Mouse (Mus musculus) T-helper 17 cell (primary cell): ENCODE data around the gene Spaar.

Experiments used
- in situ Hi-C, 2 experiments: fragments of 300-600 bp; cut with MboI, MseI; formaldehyde crosslinking; loops; 1 replicate in 1 of 2; 2 replicates in 1 of 2; pipeline ENCODE4 v1.15.1; 2025; ENCODE audit warnings: high pct_unique_total_duplicates in 2 of 2

Gene Spaar

GRCm38 (mm10) chr4:43729794-43730550, at the start of gene Spaar:
Gene Spaar (plus strand): TSS chr4:43730034.
- in situ Hi-C loops = no loop called here

- in situ Hi-C loops = loop anchor here in 1 of 2 experiments (5.0 kb wide), 1 partner anchor 92 kb away; no protein-coding TSS in a partner anchor
Measured at GRCm38 (mm10) chr4:43690021-43690420, 39.8 kb upstream of the Spaar start.

GRCm38 (mm10) chr4:43691026-43691425, 38.8 kb upstream of the Spaar start:
- in situ Hi-C loops = loop anchor here in 1 of 2 experiments (5.0 kb wide), 1 partner anchor 91 kb away; no protein-coding TSS in a partner anchor

- in situ Hi-C loops = loop anchor here in 1 of 2 experiments (5.0 kb wide), 1 partner anchor 88 kb away; no protein-coding TSS in a partner anchor
Measured at GRCm38 (mm10) chr4:43693806-43694241, 36.0 kb upstream of the Spaar start.

GRCm38 (mm10) chr4:43694439-43695248, 35.2 kb upstream of the Spaar start:
- in situ Hi-C loops = loop anchor here in 1 of 2 experiments (5.0 kb wide), 1 partner anchor 88 kb away; no protein-coding TSS in a partner anchor

GRCm38 (mm10) chr4:43695249-43695671, 34.6 kb upstream of the Spaar start:
- in situ Hi-C loops = no loop called here

- in situ Hi-C loops = no loop called here
Measured at GRCm38 (mm10) chr4:43696561-43696960, 33.3 kb upstream of the Spaar start.

GRCm38 (mm10) chr4:43700707-43701106, 29.1 kb upstream of the Spaar start, which contains the start of gene Olfr70:
Gene Olfr70 (minus strand): TSS chr4:43700807.
- in situ Hi-C loops = no loop called here

GRCm38 (mm10) chr4:43703439-43703838, 26.4 kb upstream of the Spaar start:
- in situ Hi-C loops = no loop called here

GRCm38 (mm10) chr4:43703851-43704250, 26.0 kb upstream of the Spaar start:
- in situ Hi-C loops = no loop called here

GRCm38 (mm10) chr4:43705991-43706390, 23.8 kb upstream of the Spaar start:
- in situ Hi-C loops = loop anchor here (5.0 kb wide), 1 partner anchor 74 kb away; the partner anchor contains the start of gene Npr2 (in 2 of the 2)

- in situ Hi-C loops = loop anchor here (5.0 kb wide), 1 partner anchor 78 kb away; the partner anchor contains the start of gene Npr2 (in 2 of the 2)
Measured at GRCm38 (mm10) chr4:43709869-43710268, 20.0 kb upstream of the Spaar start, which contains the start of gene Olfr71. Gene Olfr71 (minus strand): TSS chr4:43710255.

- in situ Hi-C loops = no loop called here
Measured at GRCm38 (mm10) chr4:43711821-43712220, 18.0 kb upstream of the Spaar start.

GRCm38 (mm10) chr4:43713652-43714219, 16.1 kb upstream of the Spaar start:
- in situ Hi-C loops = no loop called here

GRCm38 (mm10) chr4:43720491-43721228, 9.2 kb upstream of the Spaar start:
- in situ Hi-C loops = no loop called here

- in situ Hi-C loops = no loop called here
Measured at GRCm38 (mm10) chr4:43722191-43722590, 7.6 kb upstream of the Spaar start.

GRCm38 (mm10) chr4:43724764-43725163, 5.1 kb upstream of the Spaar start:
- in situ Hi-C loops = no loop called here

GRCm38 (mm10) chr4:43726228-43726993, 3.4 kb upstream of the Spaar start:
- in situ Hi-C loops = no loop called here

- in situ Hi-C loops = no loop called here
Measured at GRCm38 (mm10) chr4:43726995-43727394, 2.8 kb upstream of the Spaar start, which contains the start of gene Hrct1. Gene Hrct1 (plus strand): TSS chr4:43727188.
